Mouse (Mus musculus): ENCODE data around the gene Gap43. TPM values are rescaled to one million over a fixed set of nuclear protein-coding genes. Genes with fewer than 3 reads are reported as not detected.
"Not testable (repeated sequence)": the region's sequence is repeated elsewhere in the genome, so short reads cannot be mapped to it uniquely, and the experiment has no call there.

Gap43 gene
- polyA plus RNA-seq, 1 experiment from 2014 or later = 41.8 TPM

GRCm38 (mm10) chr16:42255693-42256092 is 84.8 kb downstream of the Gap43 start:
- no peak overlapping the region for H3K4me2 ChIP-seq (replicated peaks)
- no peaks in the 10 kb centered on the region for H3K36me3 ChIP-seq
- H3K4me1 ChIP-seq = no peaks in the 10 kb centered on the region
- H3K9ac ChIP-seq = no peak overlapping the region
- WGBS = 67% methylated on average over 11 of the region's 11 CpGs
- ATAC-seq (ENCODE audit: low FRiP score, low read depth) = no peak
- no peaks in the 10 kb centered on the region for H3K27me3 ChIP-seq
- no peaks in the 10 kb centered on the region for H3K9me3 ChIP-seq
- no peak overlapping the region for H3K27ac ChIP-seq
- H3K4me3 ChIP-seq = no peak overlapping the region

DNA sequence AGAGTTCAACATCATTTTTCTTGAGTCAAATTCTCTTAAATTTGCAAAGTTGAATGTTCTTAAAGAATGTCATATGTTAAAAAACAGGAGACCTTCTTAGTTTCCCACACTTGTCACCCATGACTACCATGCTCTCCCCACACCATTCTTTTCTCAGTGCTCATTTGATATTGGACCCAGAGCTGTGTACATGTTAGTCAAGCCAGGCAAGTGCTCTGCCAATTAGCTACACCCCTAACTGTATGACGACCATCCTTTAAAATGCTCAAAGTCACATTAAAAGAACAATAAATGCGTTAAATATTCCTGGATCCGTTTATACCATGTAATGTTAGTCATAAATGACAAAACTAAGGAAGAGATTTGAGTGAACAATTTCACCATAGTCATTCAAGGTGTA is 85.2 kb downstream of the Gap43 start:
- WGBS = 77% methylated on average over 3 of the region's 3 CpGs
- no peak overlapping the region for H3K4me2 ChIP-seq (replicated peaks)
- H3K9ac ChIP-seq = no peak overlapping the region
- no peaks in the 10 kb centered on the region for H3K36me3 ChIP-seq
- no peak overlapping the region for H3K4me3 ChIP-seq
- ATAC-seq (ENCODE audit: low FRiP score, low read depth) = no peak
- H3K27ac ChIP-seq = no peak overlapping the region
- no peaks in the 10 kb centered on the region for H3K9me3 ChIP-seq
- no peaks in the 10 kb centered on the region for H3K27me3 ChIP-seq
- H3K4me1 ChIP-seq = no peaks in the 10 kb centered on the region

DNA sequence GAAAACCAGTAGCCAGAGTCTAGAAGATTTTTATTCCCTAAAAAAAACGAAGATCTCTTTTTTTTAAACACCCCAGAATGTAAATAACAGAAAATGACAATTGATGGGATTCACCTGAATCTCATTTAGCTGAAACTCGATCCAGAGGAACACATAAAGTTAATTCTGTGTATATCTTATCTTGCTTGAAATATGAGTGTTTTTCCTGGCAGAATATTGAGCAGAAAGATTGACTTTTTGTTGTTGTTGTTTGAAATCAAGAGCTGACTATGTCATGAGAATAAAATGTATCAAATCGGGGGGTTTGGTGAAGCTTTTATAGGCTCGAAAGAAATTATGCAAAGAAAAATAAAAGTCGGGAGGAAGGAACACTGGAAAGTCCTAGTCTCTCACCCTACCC is 88.2 kb downstream of the Gap43 start:
- Histone ChIP-seq H3K4me1 (no peaks in the 10 kb centered on the region), H3K27ac (no peak overlapping the region), H3K27me3 (no peaks in the 10 kb centered on the region), H3K36me3 (no peaks in the 10 kb centered on the region), H3K4me3 (no peak overlapping the region), H3K9ac (no peak overlapping the region), H3K4me2 (replicated peaks) (no peak overlapping the region), H3K9me3 (no peaks in the 10 kb centered on the region)
- WGBS = 76% methylated on average over 5 of the region's 5 CpGs
- no peak for ATAC-seq (ENCODE audit: low FRiP score, low read depth)

DNA sequence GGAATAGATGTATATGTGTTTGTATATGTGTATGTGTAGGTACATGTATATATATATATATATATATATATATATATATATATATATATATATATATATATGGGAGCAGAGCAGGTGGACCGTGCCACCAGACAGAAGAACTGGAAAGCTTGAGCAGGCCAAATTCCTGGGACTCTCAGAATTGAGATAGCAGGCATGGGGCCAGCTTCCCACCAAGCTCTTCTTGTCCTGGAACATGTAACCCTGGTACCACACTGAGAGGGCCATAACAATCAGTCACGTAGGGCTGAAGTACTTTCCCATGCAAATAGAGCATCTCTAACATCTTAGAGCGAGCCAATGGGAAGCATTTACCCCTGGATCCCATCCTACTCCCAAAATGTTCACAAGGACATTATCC is 96.3 kb downstream of the Gap43 start:
- WGBS = 83% methylated on average over 3 of the region's 3 CpGs
- not testable (repeated sequence) for ATAC-seq (ENCODE audit: low FRiP score, low read depth); H3K4me2 ChIP-seq (replicated peaks); H3K9ac ChIP-seq; H3K9me3 ChIP-seq; H3K4me1 ChIP-seq; H3K36me3 ChIP-seq; H3K27ac ChIP-seq; H3K4me3 ChIP-seq; H3K27me3 ChIP-seq

DNA sequence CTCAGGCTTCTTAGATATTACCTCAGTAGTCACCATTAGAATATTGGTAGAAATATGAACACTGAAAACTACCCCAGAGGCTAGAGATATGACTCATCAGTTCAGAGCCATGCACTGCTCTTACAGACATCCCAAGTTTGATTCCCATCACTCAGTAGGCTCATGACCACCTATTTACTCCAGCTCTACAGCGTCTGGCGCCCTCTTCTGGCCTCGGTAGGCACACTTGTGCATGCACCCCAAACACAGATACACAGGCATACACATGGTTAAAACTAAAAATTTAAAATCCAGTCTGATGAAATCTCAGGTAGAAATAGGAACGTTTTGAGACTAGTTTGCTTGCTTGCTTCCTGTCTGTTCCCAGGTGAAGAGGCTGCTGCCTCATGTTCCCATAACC is 109.1 kb downstream of the Gap43 start:
- Histone ChIP-seq H3K9me3 (no peaks in the 10 kb centered on the region), H3K27me3 (no peaks in the 10 kb centered on the region), H3K4me3 (no peak overlapping the region), H3K27ac (no peak overlapping the region), H3K36me3 (no peaks in the 10 kb centered on the region), H3K9ac (no peak overlapping the region), H3K4me2 (replicated peaks) (no peak overlapping the region), H3K4me1 (no peaks in the 10 kb centered on the region)
- no peak for ATAC-seq (ENCODE audit: low FRiP score, low read depth)
- WGBS = 68% methylated on average over 4 of the region's 4 CpGs

Small RNA genes lying within 50 kb of the gene (microRNA-seq; reads per million reads assigned to microRNA genes)
- gene Mir6540 = 9.2 reads per million, percentile 26 among the genes with 10 or more reads in this experiment

Measured in limb, embryonic 13.5 days (tissue).